Mouse (Mus musculus) liver, embryonic 13.5 days (tissue): ENCODE measurements around the gene Pcbp2. TPM values are rescaled to one million over a fixed set of nuclear protein-coding genes. Genes with fewer than 3 reads are reported as not detected.

ENCODE experiments used
- ATAC-seq: fragments of 200-750 bp; cut with Nextera tagmentation; 2 replicates; pipeline ENCODE4 v1.8.0; 2017; ENCODE audit warnings: low read depth, mild to moderate bottlenecking, moderate number of reproducible peaks, moderate library complexity
- DNase-seq: peaks from one replicate; pipeline ENCODE4 v3.0.0; 2022
- H3K27ac ChIP-seq: fragments of 300-500 bp; sonication (generic); 2 replicates; pipeline ENCODE4 v1.5.1; 2015; ENCODE audit warnings: moderate library complexity, mild to moderate bottlenecking, inconsistent platforms
- H3K27me3 ChIP-seq: fragments of 300-500 bp; sonication (generic); 2 replicates; pipeline ENCODE4 v1.6.1; 2015; ENCODE audit warnings: mild to moderate bottlenecking, inconsistent platforms
- H3K36me3 ChIP-seq: fragments of 300-500 bp; sonication (generic); 2 replicates; pipeline ENCODE4 v1.6.1; 2015; ENCODE audit warnings: mild to moderate bottlenecking, inconsistent platforms
- H3K4me1 ChIP-seq: fragments of 300-500 bp; sonication (generic); replicated peaks from 2 replicates; pipeline ENCODE4 v1.6.1; 2015; ENCODE audit warnings: inconsistent platforms
- H3K4me2 ChIP-seq: fragments of 300-500 bp; sonication (generic); 2 replicates; pipeline ENCODE4 v1.6.1; 2015; ENCODE audit warnings: inconsistent platforms, mild to moderate bottlenecking, moderate library complexity
- H3K4me3 ChIP-seq: fragments of 300-500 bp; sonication (generic); replicated peaks from 2 replicates; pipeline ENCODE4 v1.5.1; 2015; ENCODE audit warnings: mild to moderate bottlenecking, inconsistent platforms
- H3K9ac ChIP-seq: fragments of 300-500 bp; sonication (generic); 2 replicates; pipeline ENCODE4 v1.6.1; 2015; ENCODE audit warnings: mild to moderate bottlenecking, inconsistent platforms
- H3K9me3 ChIP-seq: fragments of 300-500 bp; sonication (generic); replicated peaks from 2 replicates; pipeline ENCODE4 v1.6.1; 2016; ENCODE audit warnings: inconsistent platforms
- WGBS: fragments of 180-500 bp; shearing (Covaris S2); methylation state at CpG from one replicate; pipeline ENCODE4 v1.1.7; 2015; ENCODE audit not compliant: insufficient replicate concordance; 5-methylcytosine and 5-hydroxymethylcytosine counted together
- polyA plus RNA-seq: library from polyadenylated mRNA; unstranded; fragments of >200 nt; fragmentation: Nextera tagmentation; extraction: Ambion mirVana; gene quantifications from 2 replicates; pipeline ENCODE4 v1.2.1, GENCODE M21; 2015

Pcbp2 gene
- polyA plus RNA-seq, 1 experiment from 2014 or later, result 92.1 TPM

DNA sequence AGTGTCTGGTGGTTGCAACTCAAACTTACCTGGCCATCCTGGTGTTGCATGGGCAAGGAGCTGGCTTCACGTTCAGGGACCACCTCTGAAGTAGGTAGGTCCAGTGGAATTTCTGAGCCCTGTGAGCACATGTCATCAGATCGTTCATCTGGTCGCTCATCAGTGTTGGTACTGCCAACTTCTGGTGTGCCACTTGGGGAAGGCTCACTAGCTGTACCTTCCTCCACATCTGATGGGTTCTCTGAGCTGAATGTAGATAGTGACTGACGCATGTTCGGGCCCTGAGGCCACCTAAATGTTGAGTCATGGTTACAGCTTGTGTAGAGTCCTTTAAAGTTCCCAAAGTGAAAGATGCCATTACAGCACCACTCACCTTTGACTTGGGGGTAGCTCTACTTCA is 30.1 kb downstream of the Pcbp2 start:
- H3K36me3 ChIP-seq, result peaks cover 94% of the 10 kb centered on the region
- no peaks in the 10 kb centered on the region for H3K27me3 ChIP-seq
- H3K4me1 ChIP-seq, result peaks cover 15% of the 10 kb centered on the region
- H3K9me3 ChIP-seq, result no peaks in the 10 kb centered on the region
- no peak overlapping the region for H3K4me3 ChIP-seq
- H3K9ac ChIP-seq, result no peak overlapping the region
- DNase-seq, result no peak
- H3K27ac ChIP-seq, result no peak overlapping the region
- no peak overlapping the region for H3K4me2 ChIP-seq
- ATAC-seq, result no peak
- WGBS, result 81% methylated on average over 5 of the region's 5 CpGs

DNA sequence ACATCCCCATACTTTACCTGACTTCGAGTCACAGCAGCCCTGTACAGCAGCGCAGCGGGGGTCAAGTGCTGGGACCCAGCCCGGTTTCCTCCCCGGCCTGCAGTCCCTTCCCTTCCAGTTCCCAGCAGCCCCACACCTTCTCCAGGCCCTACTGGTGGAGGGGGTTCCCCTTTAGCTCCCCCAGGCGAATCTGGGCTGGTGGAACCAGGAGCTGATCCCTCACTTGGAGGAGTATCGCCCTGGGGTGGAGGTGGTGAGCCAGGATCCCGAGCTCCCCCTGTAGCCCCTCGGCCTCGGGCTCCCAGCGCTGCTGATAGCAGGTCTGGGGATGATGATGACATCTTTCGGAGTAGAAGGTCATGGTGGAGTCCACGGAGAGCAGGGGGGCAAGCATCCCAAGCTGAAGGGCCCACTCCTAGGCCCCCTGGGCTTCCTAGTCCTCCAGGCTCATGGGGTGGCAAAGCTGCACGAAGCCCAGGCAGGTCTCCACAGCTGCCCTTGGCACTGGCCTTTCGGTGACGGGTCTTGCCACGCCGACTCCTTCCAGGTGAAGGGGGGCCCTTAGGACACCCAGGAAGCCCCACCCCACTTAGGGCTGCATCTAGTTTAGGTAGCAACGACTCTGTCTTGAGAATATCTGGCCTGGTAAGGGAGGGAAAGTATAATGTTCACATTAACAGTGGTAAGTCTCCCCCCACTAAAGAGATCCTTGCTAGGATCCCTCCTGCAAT is 30.9 kb downstream of the Pcbp2 start:
- no peaks in the 10 kb centered on the region for H3K27me3 ChIP-seq
- H3K9ac ChIP-seq, result no peak overlapping the region
- no peaks in the 10 kb centered on the region for H3K9me3 ChIP-seq
- no peak overlapping the region for H3K27ac ChIP-seq
- no peak overlapping the region for H3K4me2 ChIP-seq
- H3K4me3 ChIP-seq, result no peak overlapping the region
- 88% methylated on average over 19 of the region's 19 CpGs for WGBS
- DNase-seq (no peak), ATAC-seq (0 out of 2 replicates have a peak, but pooled peaks have one; percentile 9)
- H3K36me3 ChIP-seq, result peaks cover 86% of the 10 kb centered on the region
- peaks cover 22% of the 10 kb centered on the region for H3K4me1 ChIP-seq

- peaks cover 76% of the 10 kb centered on the region for H3K36me3 ChIP-seq
- H3K9me3 ChIP-seq, result no peaks in the 10 kb centered on the region
- WGBS, result 83% methylated on average over 9 of the region's 9 CpGs
- no peak overlapping the region for H3K4me3 ChIP-seq
- H3K4me2 ChIP-seq, result no peak overlapping the region
- no peak overlapping the region for H3K9ac ChIP-seq
- no peak overlapping the region; the same call in 1 of the 2 replicates for H3K27ac ChIP-seq
- no peak for DNase-seq
- ATAC-seq, result no peak
- H3K4me1 ChIP-seq, result peaks cover 29% of the 10 kb centered on the region
- no peaks in the 10 kb centered on the region for H3K27me3 ChIP-seq
These were observed 32.0 kb downstream of the Pcbp2 start for GRCm38 (mm10) chr15:102502254-102502840.

GRCm38 (mm10) chr15:102503447-102503846 is 33.1 kb downstream of the Pcbp2 start, which contains the start of gene Gm10337:
Gene Gm10337 (plus strand): TSS chr15:102503722.
- Histone ChIP-seq H3K9ac (no peak within 1 kb of the TSS), H3K4me2 (no peak within 1 kb of the TSS), H3K4me1 (peaks cover 29% of the 10 kb centered on the region), H3K27ac (no peak within 1 kb of the TSS), H3K27me3 (no peaks in the 10 kb centered on the region), H3K9me3 (no peaks in the 10 kb centered on the region), H3K4me3 (no peak within 1 kb of the TSS), H3K36me3 (peaks cover 65% of the 10 kb centered on the region)
- DNase-seq (no peak), ATAC-seq (no peak)
- WGBS, result 92% methylated on average over 1 of the region's 1 CpGs

- H3K9me3 ChIP-seq, result no peaks in the 10 kb centered on the region
- no peak overlapping the region for H3K4me3 ChIP-seq
- peak; percentile 25; the same call in 1 of the 2 replicates for ATAC-seq
- DNase-seq, result no peak
- H3K4me2 ChIP-seq, result no peak overlapping the region
- no peak overlapping the region for H3K27ac ChIP-seq
- no peak overlapping the region for H3K9ac ChIP-seq
- peaks cover 59% of the 10 kb centered on the region for H3K36me3 ChIP-seq
- H3K4me1 ChIP-seq, result peaks cover 29% of the 10 kb centered on the region
- H3K27me3 ChIP-seq, result no peaks in the 10 kb centered on the region
- WGBS, result 84% methylated on average over 9 of the region's 9 CpGs
These were observed 33.8 kb downstream of the Pcbp2 start for GRCm38 (mm10) chr15:102503924-102504782.

GRCm38 (mm10) chr15:102505073-102505769 is 34.9 kb downstream of the Pcbp2 start:
- ATAC-seq (no peak), DNase-seq (no peak)
- H3K9ac ChIP-seq, result no peak overlapping the region
- H3K4me3 ChIP-seq, result no peak overlapping the region
- H3K4me2 ChIP-seq, result no peak overlapping the region
- H3K27me3 ChIP-seq, result peaks cover 6% of the 10 kb centered on the region; the same call in 1 of the 2 replicates
- H3K4me1 ChIP-seq, result peaks cover 39% of the 10 kb centered on the region
- 72% methylated on average over 12 of the region's 12 CpGs for WGBS
- peaks cover 49% of the 10 kb centered on the region for H3K36me3 ChIP-seq
- H3K9me3 ChIP-seq, result no peaks in the 10 kb centered on the region
- H3K27ac ChIP-seq, result no peak overlapping the region

GRCm38 (mm10) chr15:102505770-102506463 is 35.6 kb downstream of the Pcbp2 start:
- Histone ChIP-seq H3K4me1 (peaks cover 44% of the 10 kb centered on the region), H3K4me3 (no peak overlapping the region), H3K9ac (no peak overlapping the region), H3K27me3 (peaks cover 10% of the 10 kb centered on the region; the same call in 1 of the 2 replicates), H3K27ac (no peak overlapping the region), H3K4me2 (no peak overlapping the region), H3K9me3 (no peaks in the 10 kb centered on the region), H3K36me3 (peaks cover 42% of the 10 kb centered on the region)
- ATAC-seq (no peak), DNase-seq (no peak)
- WGBS, result 67% methylated on average over 9 of the region's 9 CpGs

GRCm38 (mm10) chr15:102506464-102506830 is 36.1 kb downstream of the Pcbp2 start:
- Histone ChIP-seq H3K27ac (no peak overlapping the region), H3K9me3 (no peaks in the 10 kb centered on the region)
- ATAC-seq, result no peak

DNA sequence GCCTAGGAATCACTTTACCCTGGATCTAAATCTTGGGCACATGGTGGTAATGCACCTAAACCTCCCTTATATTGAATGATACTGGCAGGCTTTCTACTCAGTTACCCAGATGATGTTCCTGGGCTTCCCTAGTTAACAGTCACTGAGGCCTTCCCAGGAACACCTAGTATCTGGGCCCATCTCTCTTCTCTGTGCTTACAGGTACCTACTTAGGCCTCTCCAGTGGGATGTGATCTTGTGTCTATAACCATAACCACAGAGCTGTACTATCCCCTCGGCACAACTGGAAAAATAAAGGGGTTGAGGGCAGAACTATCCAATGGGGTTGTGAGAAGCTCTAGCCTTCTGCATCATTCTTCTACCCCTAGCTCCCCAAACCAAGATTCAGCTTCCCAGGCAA is 36.5 kb downstream of the Pcbp2 start:
- Histone ChIP-seq H3K36me3 (peaks cover 32% of the 10 kb centered on the region), H3K4me1 (peaks cover 44% of the 10 kb centered on the region), H3K9me3 (no peaks in the 10 kb centered on the region), H3K9ac (no peak overlapping the region), H3K4me2 (no peak overlapping the region), H3K27me3 (peaks cover 17% of the 10 kb centered on the region), H3K4me3 (no peak overlapping the region), H3K27ac (no peak overlapping the region)
- DNase-seq (no peak), ATAC-seq (no peak)
- 65% methylated on average over 1 of the region's 1 CpGs for WGBS

More at GRCm38 (mm10) chr15:102506464-102506830, 36.1 kb downstream of the Pcbp2 start:
- no peak for DNase-seq
- Histone ChIP-seq H3K4me2 (no peak overlapping the region), H3K4me1 (peaks cover 44% of the 10 kb centered on the region), H3K9ac (no peak overlapping the region), H3K4me3 (no peak overlapping the region), H3K27me3 (peaks cover 13% of the 10 kb centered on the region), H3K36me3 (peaks cover 36% of the 10 kb centered on the region)
- 44% methylated on average over 2 of the region's 2 CpGs for WGBS

DNA sequence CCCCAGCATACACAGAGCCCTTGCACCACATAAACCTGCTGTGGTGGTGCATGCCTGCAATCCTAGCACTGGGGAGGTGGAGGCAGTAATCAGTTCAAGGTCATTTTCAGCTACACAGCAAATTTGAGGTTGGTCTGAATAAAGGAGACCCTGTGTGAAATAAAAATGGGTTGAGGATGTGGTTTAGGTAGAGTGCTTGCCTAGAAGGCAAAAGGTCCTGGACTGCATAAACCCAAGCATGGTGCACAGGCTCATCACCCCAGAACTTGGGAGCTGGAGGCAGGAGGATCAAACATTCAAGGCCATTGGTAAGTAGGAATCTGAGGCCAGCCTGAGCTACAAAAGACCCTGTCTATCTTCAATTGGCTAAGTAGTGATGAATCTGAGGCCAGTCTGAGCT is 37.2 kb downstream of the Pcbp2 start:
- DNase-seq (no peak), ATAC-seq (no peak)
- Histone ChIP-seq H3K27me3 (peaks cover 22% of the 10 kb centered on the region), H3K4me1 (peaks cover 47% of the 10 kb centered on the region), H3K4me3 (no peak overlapping the region), H3K36me3 (peaks cover 25% of the 10 kb centered on the region), H3K4me2 (no peak overlapping the region), H3K9me3 (no peaks in the 10 kb centered on the region), H3K9ac (no peak overlapping the region), H3K27ac (no peak overlapping the region)
